Mouse (Mus musculus) embryo, embryonic 9.5 days (tissue): ENCODE results near the gene Aym1.
"Not testable (repeated sequence)": the region's sequence is repeated elsewhere in the genome, so short reads cannot be mapped to it uniquely, and the experiment has no call there.

Experiments
- DNase-seq: peaks from one replicate; pipeline ENCODE4 v3.0.0-alpha.2; 2017; ENCODE audit errors: extremely low spot score

Gene Aym1

DNA sequence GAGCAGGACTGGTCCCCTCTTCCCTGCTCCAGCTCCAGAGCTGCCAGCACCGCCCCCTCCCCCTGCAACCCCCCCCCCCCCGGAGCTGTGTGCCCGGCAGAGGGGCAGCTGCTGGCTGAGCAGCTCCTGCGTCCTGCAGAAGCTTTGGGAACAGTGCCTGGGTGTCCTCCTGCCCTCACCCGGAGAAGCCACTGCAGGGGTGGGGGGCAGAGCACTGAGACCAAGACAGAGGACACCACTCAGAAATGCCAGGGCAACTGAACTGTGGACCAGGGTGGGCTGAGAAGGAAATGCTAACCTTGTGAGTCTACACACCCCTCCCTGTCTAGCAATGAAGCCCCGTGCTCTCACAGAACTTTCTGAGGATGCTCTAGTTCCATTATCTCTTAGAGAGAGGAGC, at the start of gene Aym1:
Gene Aym1, plus strand, starts transcription at position 109 of the 400 bp plus-strand sequence.
- no peak for DNase-seq

DNA sequence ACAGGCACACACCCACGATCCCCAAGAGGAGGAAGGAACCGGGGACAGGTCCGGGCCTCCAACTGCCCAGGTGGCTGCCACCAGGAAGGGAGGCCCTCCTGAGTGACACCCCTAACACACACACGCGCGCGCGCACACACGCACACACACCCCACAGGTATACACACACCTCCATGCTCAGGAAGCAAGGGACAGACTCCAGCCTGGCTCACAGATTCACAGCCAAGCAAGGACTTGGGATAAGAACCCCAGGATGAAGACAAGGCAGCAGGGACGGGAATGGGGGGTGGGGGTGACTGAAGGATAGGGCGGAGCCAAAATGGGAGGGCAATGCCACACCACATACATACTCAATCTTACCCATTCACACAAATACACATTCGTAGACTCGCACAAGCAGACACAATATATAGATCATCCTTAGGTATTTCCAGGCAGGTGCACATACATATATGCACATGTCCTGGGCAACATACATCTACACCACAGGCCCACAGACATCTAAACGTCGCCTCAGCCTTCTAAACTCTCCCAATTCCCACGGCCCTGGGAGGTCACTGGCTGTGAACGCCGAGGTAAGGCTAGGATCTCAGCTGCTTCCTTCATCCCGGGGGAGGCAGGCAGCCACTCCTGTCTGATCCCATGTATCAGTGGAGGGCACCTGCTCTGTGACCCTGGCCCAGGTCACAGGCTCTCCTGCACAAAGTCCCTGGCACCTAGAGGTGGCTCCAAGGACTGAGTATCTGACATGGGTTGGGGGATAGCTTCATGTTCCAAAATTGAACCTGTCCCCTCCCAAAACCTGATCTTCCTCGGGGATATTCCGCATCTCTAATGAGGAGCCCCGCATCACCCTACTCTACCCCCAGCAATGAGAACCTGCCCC, 47.4 kb upstream of the Aym1 start:
- no peak for DNase-seq

DNA sequence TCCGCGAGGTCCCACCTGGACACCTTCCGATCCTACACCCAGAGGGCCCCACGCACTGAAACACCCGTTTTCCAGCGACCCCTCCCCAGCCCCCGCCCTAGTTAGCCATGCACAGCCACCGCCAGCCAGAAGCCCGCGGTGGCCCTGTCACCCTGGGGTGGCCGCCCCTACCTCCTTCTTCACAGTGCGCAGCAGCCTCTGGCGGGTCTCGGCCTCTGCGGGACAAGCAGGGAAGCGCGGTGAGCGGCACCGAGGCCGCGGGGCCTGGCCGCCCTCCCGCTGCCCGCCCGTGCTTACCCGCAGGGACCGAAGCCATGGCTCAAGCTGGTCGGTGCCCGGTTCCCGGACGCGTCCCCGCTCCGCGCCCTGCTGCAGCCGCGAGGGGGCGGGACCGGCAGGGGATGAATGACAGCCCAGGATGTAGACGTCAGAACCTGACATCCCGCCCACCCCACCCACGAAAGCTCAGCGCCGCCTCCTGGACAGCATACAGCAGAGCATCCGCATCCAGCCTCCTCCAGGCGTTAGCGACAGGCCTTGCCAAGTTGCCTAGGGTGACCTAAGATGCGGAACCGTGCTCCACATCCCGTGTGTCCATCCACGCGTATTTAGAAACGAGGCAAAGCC, 46.6 kb upstream of the Aym1 start, which contains the start of gene Sgsm1:
Gene Sgsm1, minus strand, starts transcription at position 410 of the 627 bp plus-strand sequence.
- DNase-seq, result peak; percentile 85

DNA sequence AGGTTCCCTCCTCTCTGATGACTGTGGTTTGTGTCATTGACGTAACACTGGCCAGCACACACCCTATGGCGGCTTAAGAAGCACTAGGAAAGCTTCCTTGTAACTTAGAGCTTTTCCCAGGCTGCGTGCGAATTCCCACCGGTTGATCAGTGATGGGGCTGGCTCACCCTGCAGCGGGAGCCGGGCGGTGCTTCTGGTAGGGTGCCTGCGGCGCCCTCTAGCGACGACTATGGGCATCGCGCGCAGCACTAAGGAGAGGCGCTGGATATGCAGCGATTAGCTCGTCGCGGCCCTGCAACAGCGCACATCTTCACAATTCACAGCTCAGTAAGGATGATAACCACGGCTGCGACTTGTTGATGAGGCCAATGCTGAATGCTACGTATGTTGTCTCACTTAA, 43.1 kb upstream of the Aym1 start:
- peak; percentile 76 for DNase-seq

DNA sequence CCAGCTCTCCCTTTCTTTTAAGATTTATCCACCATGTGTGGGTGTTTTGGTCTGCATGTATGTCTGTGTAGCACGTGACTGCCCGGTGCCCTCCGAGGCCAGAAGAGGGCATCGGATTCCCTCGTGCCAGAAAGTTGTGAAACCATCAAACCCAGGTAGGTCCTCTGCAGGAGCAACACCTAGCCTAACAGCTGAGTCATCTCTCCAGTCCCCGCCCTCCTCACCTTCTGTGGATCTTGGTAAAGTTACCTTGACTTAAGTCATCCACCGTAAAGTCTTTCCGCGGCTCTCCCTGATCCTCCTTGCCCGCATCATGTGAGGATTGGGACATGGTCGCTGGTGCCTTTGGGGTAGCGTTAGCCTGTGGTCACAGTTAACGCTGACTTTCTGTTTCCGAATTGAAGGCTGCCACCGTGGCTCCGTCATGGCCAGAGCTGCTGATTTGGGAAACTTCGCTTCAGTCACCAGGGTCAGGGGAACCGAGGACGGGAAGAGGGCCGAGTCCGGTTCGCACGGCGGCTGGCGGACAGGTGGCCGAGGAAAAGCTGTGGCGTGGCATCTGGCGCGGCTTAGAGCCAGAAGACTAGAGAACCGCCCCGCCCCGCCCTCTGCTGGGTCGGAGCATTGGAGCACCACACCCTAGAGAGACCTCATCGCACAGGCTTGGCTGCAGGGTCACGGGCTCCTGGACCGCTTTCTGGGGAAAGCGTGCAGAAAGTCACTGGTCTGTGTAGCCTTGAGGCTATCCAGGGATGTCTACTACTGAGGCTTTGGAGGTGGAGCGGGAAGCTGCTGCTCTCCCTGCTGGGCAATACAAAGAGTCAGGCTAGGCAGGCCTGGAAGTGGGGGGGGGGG, 33.1 kb upstream of the Aym1 start:
- DNase-seq, result no peak

DNA sequence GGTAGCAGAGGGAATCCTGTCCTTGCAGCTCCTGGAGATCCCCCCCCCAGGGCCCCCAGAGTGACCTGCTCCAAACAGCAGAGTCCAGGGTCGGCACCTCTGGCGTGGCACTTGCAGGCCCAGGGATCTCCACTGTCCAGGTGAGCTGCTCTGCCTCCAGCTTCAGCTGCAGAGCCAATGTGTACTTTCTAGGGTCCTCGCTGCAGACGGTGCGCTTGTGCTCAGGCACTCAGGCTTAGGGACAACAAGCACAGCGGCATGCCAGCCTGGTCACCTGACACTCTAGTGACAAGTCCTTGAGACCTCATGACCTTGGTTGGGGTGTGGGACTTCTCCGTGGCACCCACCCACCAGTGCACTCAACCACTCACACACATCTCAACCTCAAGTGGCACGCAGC, 27.6 kb upstream of the Aym1 start:
- DNase-seq, result no peak

DNA sequence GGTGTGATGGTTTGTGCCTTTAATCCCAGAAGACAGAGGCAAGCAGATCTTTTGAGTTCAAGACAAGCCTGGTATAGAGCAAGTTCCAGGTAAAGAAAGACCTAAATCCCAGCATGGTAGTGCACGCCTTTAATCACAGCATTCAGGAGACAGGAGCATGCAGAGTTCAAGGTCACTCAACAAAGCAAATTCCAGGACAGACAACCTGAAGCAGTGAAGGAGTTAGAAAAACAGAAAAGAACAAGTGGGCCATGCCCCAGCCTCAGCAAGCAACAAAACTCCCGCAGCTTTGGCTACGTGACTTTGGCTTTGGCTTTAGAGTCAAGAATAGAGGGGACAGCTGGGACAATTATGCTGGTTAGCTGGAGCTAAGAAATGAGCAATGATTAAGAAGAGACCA, 26.9 kb upstream of the Aym1 start:
- DNase-seq, result no peak

DNA sequence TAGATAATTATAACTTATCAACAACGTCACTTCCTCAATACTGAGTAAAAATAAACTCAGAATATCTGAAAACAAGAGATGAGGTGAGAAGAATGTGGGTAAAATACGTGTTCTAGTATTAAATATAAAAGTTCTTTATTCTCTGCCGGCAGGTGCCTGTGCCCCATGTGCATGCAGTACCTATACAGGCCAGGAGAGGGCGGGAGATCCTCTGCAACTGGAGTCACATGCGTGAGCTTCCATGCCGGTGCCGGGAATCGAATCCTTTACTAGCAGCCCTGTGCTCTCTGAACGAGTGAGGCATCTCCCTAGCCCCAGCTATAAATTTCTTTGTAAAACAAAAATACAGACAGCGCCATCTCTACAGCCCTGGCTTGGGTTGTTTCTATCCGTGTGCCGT, 24.9 kb upstream of the Aym1 start:
- no peak for DNase-seq

DNA sequence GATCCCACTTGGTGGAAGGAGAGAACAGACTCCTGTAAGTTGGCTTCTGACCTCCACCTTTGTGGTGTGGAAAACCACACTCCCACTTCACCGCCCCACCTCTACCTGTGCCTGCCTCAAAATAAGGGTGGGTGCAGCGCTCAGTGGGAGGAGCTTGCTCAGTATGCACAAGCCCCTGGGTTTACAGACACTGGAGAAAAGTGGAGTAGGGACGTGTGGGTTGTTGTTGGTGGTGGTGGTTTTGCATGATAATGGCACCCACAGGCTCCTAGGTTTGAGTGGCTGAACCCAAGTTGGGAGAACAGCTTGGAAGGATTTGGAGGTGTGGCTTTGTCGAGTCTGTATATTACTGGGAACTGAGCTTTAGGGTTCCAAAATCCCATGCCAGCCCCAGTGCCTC, 24.2 kb upstream of the Aym1 start:
- no peak for DNase-seq

DNA sequence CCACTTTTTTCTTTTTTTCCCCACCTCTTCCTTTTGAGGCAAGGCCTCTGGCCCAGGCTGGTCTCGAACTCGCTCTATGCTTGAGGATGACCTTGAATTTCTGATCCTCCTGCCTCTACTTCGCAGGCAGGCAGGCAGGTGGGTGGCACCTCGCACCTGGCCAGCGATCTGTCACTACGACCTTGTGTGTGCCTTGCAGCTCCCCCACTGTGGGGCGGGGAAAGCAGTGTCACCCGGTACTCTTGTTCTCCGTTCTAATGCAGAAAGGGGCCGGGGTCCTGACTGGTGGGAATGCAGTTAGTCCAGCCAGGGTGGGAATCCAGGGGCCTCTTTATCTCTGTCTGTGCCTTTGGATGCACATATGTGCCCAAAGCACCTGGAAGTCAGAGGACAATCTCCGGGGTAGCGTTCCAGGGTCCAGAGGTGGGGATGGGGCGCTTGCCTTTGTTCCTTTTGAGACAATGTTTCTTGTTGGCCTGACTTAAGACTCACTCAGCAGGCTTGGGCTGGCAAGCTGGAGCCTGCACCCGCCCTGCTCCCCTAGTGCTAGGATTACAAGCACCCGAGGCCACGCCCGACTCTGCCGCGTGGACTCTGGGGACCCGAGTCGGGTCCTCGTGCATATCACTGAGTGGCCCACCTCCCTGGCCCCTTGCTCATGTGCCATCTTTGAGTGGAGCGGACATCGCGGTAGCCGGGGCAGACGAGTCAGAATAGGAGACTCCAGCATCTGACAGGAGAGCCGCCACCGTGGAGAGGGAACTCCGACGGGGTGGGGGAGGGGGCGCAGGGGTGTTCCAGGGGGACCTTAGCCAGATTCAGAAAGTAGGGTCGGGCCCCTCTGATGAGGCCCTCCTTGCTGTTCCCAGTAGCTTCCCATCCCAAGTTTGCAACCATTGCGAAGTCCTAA, 22.2 kb upstream of the Aym1 start:
- no peak for DNase-seq

DNA sequence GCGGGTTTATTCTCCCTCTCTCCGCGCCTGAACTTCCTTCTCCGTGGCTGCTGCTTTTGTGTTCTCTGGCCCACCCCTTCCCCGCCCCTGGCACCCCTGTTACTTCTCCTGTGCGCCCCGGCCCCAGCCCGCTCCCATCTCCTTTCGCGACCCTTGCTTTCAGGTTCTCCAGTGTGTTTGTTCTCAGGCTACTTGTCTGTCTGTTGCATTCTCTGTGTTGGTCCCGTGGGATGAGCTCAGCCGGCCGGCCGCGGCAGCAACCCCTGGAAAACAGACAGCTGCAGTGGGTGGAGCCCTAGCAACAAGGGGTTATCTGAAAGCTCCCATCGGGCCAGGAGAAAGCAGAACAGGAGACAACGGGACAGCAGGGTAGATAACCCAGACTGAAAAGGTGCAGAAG, 21.4 kb upstream of the Aym1 start:
- peak; percentile 50 for DNase-seq

DNA sequence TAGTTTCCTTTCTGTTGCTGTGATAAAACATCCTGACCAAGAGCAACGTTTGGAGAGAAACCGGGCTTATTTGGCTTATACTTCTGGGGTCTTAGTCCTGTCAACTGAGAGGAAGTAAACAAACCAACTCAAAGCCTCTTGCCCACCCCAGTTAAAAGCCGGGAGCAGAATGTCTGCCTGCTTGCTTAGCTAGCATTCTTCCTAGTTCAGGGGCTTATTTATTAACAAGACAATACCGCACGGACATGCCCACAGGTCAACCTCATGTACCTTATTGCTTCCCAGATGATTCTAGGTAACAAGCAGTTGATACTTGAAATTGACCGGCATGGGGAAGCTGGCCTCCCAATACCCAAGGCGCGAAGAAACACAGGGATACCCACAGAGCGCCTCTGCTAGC, 20.8 kb upstream of the Aym1 start:
- DNase-seq, result no peak

DNA sequence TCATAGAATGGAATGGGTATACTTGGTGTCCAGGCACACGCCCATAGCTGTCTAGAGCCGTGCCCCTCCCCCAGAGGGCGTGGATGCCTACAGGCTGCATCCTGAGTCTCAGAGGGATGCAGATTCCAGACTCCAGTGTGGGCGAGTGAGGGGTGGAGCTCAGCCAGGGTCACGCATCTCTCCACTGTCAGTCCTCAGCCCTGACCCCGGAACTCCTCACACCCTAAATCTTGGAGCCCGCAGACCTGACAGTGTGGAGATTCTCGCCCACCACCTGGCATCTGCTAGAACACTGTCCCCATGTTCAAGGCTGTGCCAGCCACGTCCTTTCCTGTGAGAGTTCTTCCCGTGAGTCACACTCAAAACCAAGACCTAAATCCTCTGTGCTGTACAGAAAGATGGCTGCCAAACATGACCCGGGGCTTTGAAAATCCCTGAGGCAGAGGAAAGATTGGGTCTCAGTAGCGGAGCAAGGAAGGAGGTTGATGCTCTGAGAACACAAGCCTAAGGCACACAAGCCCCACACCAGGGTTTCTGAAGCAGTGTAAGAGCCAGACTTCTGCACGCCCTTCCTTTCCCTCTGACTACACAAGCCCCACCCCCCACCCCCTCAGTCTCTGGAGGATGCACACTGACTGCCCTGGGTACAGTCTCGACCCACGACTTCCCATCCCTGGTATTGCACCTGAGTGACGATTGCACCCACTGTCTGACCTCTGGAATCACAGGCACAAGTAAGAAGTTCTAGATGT, 12.3 kb upstream of the Aym1 start:
- DNase-seq, result no peak

DNA sequence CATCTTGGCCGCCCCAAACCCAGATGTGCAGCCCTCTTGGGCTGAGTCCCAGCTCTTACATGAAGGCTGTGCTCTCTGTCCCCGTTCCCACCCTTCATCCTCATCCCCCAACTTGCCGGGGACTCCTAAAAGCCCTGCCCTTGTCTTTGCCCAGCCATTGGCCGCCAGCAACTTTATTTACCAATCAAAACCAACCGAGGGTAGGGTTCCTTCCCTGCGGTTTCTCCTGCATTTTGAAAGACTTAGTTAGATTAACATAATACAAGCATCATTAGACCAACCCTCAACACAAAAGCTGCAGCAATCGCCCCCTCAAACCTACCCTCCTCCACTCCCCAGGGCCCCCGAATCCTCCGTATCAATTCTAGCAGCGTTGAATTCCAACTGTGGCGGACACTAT, 11.3 kb upstream of the Aym1 start:
- no peak for DNase-seq

DNA sequence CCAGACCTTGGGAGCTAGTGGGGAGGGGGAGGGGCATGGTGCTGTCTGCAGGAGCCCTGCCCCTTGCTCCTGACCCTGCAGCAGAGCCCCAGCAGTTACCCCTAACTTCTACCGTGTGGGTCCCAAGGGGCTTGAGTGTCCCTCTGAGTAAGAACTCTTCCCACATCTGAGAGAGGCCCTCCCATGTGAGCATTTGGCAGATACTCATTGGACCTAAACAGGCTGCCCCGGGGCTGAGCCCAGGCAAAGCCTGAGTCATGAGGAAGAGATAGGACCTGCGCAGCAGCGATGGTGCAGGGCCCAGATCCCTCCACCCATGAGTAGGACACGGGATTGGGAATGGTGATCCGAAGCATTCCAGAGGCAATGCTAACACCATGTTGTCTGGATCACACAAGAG, 10.4 kb upstream of the Aym1 start:
- not testable (repeated sequence) for DNase-seq

DNA sequence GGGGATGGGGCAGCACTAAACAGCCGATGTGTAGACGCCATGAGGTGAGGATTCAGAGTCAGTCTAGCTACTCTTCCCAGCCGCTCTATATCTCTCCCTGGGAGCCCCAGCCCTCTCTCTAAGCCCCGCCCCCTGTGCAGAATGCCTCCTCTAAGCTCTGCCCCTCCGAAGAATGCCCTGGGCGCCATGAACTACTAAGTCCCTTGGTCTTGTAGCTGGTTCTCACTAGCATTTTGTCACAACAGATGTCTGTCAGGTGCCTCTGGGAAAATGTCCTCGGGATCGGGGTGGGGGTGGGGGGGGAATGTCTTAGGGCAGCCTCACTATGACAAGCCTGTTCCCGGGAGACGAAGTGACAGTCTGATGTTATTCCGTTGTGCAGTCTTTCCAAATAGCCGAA, 9.5 kb upstream of the Aym1 start:
- no peak for DNase-seq

DNA sequence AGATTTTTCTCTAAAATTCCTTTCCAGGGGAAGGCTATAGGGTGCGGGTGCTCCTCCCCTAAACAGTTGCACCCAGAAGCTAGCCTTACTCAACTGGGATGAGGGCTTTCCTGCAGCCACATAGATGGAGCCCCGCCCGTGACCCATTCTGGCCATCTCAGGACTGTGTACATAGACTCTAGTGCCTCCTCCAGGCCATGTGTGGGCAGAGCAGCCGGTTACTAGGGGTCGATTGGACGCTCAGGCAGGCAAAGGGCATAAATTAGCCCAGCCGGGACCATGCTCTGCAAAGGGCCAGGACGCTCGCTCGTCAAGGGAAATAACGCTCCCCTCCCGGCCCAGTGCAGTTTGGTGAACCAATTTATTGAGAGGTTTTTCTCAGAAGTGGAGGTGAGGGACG, 8.5 kb upstream of the Aym1 start:
- peak; percentile 42 for DNase-seq

DNA sequence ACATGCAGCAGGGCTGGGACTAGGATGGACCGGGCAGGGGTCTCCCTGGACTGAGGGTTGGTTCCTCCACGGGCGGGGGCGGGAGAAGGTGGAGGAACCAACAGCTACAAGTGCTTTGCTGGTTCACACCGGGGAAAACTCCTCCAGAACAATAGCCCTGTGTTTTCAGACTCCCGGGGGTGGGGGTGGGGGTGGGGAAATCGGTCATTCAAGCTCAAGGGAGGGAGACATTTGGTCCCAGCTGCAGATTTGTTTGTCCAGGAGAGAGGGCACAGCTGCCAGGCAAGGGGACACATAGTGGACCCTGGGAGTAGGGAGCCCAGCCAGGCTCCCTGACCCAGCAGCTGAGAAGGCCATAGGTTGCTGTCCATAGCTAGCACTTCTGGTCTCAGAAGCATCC, 7.9 kb upstream of the Aym1 start:
- DNase-seq, result no peak

DNA sequence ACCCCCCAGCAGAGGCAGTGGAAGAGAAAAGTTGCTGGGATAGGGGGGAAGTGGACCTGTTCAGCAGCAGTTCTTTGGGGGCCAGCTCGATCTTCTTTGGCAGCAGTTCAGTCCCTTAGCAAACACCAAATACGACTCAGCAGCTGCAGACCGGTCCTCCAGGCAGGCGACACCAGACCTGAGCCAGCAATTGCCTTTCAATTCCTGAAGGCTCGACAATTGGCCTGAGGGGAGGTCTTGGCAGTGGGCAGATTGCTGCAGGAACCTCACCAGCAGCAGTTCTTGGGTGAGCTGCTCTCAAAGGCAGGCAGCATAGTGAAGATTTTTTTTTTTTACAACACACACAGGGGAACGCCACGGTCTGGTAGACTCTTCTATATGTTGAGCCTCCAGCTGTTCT, 7.3 kb upstream of the Aym1 start:
- no peak for DNase-seq

DNA sequence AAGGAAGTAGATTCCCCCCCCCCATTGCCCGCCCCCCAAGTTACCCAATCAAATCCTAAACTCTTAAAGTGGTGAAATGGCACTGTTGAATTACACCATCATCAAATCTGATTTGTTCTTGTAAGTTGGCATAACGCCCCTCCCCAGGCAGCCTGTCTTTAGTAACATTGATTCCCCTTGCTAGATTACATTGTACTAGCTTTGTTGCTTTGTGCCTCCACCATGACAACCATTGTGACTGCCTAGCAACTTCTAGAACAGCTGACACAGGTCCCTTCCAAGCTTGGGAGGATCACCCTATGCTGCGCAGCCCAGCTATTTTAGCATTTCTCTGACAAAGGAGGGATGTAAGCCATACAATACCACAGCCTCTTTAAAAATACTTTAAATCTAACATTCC, 5.3 kb upstream of the Aym1 start:
- no peak for DNase-seq

DNA sequence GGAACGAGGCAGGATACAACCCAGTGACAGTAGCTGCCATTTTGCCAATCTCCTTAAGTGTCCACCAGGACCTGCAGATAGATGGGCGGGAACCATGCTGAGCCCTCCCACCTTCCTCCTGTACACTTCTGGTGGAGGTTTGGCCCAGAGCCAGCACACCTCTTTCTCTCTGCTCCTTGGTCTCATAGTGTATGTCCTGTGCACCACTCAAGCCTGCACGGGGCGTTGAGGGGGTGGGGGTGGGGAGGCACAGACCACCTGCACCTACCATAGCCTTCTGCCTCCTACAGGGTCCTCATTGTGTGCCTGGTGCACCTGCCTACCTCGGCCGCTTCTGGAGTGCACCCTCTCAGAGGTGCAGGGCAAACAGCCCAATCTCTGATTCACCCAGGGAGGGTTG, 4.5 kb upstream of the Aym1 start:
- DNase-seq, result no peak
